Mouse (Mus musculus) E14TG2a.4 (cell line): ENCODE measurements around the gene Brpf3.

Experiments used
- CTCF ChIP-seq: conservative IDR thresholded peaks from 2 replicates; pipeline ENCODE4 v1.5.1; 2014; ENCODE audit warnings: low read length
- NANOG ChIP-seq: IDR thresholded peaks from 2 replicates; pipeline ENCODE4 v1.6.1; 2014; ENCODE audit warnings: borderline replicate concordance, low read length, mixed read lengths
- POU5F1 ChIP-seq: IDR thresholded peaks from 2 replicates; pipeline ENCODE4 v1.6.1; 2014; ENCODE audit warnings: low read length, borderline replicate concordance

- no peak for TF ChIP-seq CTCF
- TF ChIP-seq NANOG, result no peak
- no peak for TF ChIP-seq POU5F1
These were observed 11.5 kb downstream of the Brpf3 start for GRCm38 (mm10) chr17:28812345-28812744.
